Comparison of ENCODE assay signal across 7 mouse cellular contexts in the genomic region with DNA sequence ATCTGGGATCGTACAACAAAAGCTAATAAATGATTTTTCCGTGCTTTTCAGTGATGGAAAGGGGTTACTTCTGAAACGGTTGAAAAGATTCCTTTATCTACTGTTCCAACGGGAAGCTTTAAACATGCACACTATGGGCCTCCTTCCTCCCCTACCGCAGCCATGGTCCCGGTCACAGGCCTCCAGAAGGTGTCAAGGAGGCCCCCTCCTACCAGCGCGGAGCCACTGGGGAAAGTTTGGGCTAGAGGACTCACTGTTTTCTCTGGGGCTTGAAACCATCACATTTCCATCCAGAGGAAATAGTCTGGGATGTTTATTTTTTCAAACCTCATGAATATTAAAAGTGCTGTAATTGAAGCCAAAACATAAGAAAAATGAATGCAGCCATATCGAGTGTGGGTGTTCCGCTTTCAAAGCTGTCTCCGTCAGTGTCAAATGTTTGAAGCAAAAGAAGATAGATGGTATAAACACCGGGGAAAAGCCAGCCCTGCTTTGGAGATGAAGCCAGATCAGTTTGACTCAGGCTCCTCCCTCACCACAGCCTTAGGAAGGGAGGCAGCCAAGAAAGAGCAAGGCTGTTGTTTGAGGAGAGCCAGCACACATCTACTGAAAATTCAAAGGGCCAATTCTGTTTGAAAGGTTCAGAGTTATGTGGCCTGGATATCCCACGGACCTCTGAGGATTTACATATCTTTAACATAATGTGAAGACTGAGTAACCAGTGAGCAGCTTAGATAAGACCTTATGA.
DNase-seq lines count a peak whose midpoint lies in the region; ATAC-seq lines count a peak whose summit lies in the region.

No protein-coding gene starts in this region.

- peak; percentile 36 to 54 for DNase-seq in left cerebral cortex, postnatal 14 days (ENCODE audit: low spot score in 2 of 2)
- DNase-seq in left cerebral cortex, postnatal 4 days: no peak
- peak; percentile 79 for DNase-seq in forebrain, embryonic 14.5 days (ENCODE audit: low spot score)
- peak; percentile 36 to 77 for DNase-seq in left cerebral cortex, postnatal 25 days (ENCODE audit: low spot score in 2 of 2)
- no peak for DNase-seq in ovary, adult 18-20 months (ENCODE audit: low spot score)
- DNase-seq in kidney, postnatal 14 days: no peak

- H3K4me3 ChIP-seq in forebrain, embryonic 14.5 days (ENCODE audit: low read depth, low read length): no peak overlapping the region
- H3K4me3 ChIP-seq in stomach, embryonic 15.5 days (replicated peaks): no peak overlapping the region

- intact Hi-C loops in left cerebral cortex, postnatal 14 days (cut with DNase I): no loop called here
- intact Hi-C loops in left cerebral cortex, postnatal 4 days (cut with DNase I): no loop called here
- intact Hi-C loops in left cerebral cortex, postnatal 25 days (cut with DNase I): no loop called here

- H3K9ac ChIP-seq in forebrain, embryonic 14.5 days (ENCODE audit: low read length): no peak overlapping the region
- H3K9ac ChIP-seq in stomach, embryonic 15.5 days: no peak overlapping the region

- H3K4me1 ChIP-seq in forebrain, embryonic 14.5 days (ENCODE audit: control insufficient read depth, insufficient read depth, low read length): peaks cover 10% of the 10 kb centered on the region
- 0 out of 2 replicates have a peak, but pooled peaks cover 5% of the 10 kb centered on the region for H3K4me1 ChIP-seq in stomach, embryonic 15.5 days

- no peaks in the 10 kb centered on the region for H3K27me3 ChIP-seq in forebrain, embryonic 14.5 days (replicated peaks; ENCODE audit: control insufficient read depth, insufficient read depth, low read length)
- H3K27me3 ChIP-seq in stomach, embryonic 15.5 days (replicated peaks): no peaks in the 10 kb centered on the region

- H3K36me3 ChIP-seq in forebrain, embryonic 14.5 days (ENCODE audit: control insufficient read depth, insufficient read depth, low read length): no peaks in the 10 kb centered on the region
- no peaks in the 10 kb centered on the region for H3K36me3 ChIP-seq in stomach, embryonic 15.5 days

- no peaks in the 10 kb centered on the region for H3K9me3 ChIP-seq in forebrain, embryonic 14.5 days (replicated peaks; ENCODE audit: control insufficient read depth, low read length)
- H3K9me3 ChIP-seq in stomach, embryonic 15.5 days: no peaks in the 10 kb centered on the region

- 0 out of 2 replicates have a peak overlapping the region, but pooled peaks have one; percentile 10 for H3K27ac ChIP-seq in forebrain, embryonic 14.5 days (ENCODE audit: low read depth, low read length)
- peak overlapping the region; percentile 49 for H3K27ac ChIP-seq in stomach, embryonic 15.5 days

- 34% methylated on average over 13 of the region's 13 CpGs for WGBS in forebrain, embryonic 14.5 days
- WGBS in stomach, embryonic 15.5 days: 19% methylated on average over 13 of the region's 13 CpGs

- ATAC-seq in forebrain, embryonic 14.5 days: peak; percentile 90
- peak; percentile 63; the same call in 1 of the 2 replicates for ATAC-seq in stomach, embryonic 15.5 days (ENCODE audit: insufficient read depth, low FRiP score, low read depth)

- H3K4me2 ChIP-seq in forebrain, embryonic 14.5 days (ENCODE audit: low read length): peak overlapping the region; percentile 16; the same call in 1 of the 2 replicates
- peak overlapping the region; percentile 27 for H3K4me2 ChIP-seq in stomach, embryonic 15.5 days

Comparison
In these comparisons a context has a peak if more than half of its experiments do, and no peak if none do; other contexts are left out.
1. DNase-seq: peak in left cerebral cortex, postnatal 14 days (2 of 2), forebrain, embryonic 14.5 days (single experiment) and left cerebral cortex, postnatal 25 days (2 of 2); none in left cerebral cortex, postnatal 4 days (single experiment), ovary, adult 18-20 months (single experiment) and kidney, postnatal 14 days (single experiment).